Mouse (Mus musculus): ENCODE data around the gene Col27a1.

DNA sequence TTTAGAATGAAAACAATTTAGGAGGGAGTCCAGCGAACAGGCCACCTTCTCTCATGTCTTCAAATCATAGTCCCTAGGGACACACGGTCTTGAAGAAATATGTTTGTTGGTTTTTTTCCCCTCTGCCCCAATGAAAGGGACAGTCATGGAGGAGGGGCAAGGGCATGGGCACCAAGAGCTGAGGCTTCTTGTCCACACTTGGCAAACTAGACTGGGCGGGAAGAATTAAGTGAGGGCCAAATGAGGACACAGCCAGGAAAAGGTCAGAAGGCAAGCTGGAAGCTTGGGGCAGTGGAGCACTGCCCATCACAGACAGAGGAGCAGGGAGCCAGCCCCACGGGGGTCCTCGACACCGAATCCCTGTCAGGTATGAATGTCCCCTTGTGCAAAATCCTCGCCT, 9.9 kb upstream of the Col27a1 start:
- TF ChIP-seq POLR2A (IDR thresholded peaks at IDR 0.05; ENCODE audit: borderline replicate concordance, extremely low read depth, low read depth, low read length) (no peak), CTCF (IDR thresholded peaks at IDR 0.05; ENCODE audit: insufficient read depth, low read length) (no peak)
